Mouse (Mus musculus) 416B (cell line): ENCODE measurements at regions not wholly inside any gene's neighbourhood (a gene's known extent, or its start where the extent isn't known, plus 50 kb on each side); places are given as distances from the start of the nearest gene placed in this dataset.

Experiments used
- DNase-seq: peaks from one replicate; pipeline ENCODE4 v3.0.0; 2011; ENCODE audit warnings: low read depth

- no peak for DNase-seq
These were observed 79.1 kb downstream of the Sptssa start for GRCm38 (mm10) chr12:54577235-54577634.

GRCm38 (mm10) chr12:54576821-54577220, 79.6 kb downstream of the Sptssa start:
- peak; percentile 58 for DNase-seq

GRCm38 (mm10) chr12:54572866-54573265, 83.5 kb downstream of the Sptssa start:
- no peak for DNase-seq

DNA sequence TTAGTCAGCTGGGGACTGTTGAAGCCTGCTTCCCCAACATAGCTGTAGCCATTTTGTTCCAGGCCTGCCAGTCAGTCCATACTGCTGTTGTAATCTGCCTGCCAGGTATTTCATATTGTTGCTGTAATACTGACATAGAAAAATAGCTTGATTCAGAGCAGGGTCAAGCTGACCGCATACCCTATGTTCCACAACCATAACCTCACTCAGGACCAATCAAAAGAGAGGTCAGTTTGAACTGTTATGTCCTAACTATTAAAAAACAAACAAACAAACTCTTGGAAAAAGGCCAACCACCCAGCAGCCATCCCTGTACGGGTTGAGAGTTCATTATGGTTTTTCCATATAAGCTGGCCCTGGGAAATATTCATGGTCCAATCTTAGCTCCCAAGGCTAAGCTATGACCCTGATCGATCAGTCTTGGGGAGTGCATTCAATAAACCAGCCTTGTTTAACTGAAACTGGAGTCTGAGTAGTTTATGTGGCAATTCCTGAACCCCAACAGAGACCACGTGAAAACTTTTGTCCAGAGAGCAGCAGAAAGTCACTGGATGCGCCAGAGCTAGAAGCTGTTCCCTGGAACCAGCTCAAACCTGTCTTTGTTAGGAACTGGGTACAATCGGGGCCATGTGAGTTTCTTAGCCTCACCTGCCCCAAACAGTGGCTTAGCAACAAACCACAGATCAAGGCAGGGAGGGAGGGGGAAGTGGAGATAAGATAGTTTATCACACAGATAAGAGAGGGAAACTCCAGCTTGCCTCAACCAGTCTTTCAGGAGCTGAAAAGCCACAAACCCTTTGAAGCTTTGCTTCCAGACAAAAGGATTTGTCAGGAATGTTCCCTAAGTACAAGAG, 88.1 kb downstream of the Sptssa start:
- DNase-seq = no peak

DNA sequence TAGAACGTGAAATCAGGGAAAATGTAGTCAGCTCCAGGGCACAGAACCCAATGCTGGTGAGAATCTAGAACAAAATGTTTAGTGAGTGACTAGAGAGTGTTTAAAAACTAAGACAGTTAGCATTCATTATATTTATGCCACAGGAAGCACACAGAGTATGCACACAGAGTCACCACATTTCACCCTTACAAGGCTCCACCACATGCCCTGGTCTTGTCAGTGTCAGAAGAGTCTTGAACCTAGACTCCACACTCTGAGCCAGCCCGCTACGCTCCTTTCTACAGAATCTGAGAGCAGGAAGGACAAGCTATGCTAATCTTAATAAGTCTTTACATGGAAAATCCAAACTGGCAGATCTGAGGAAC, 89.0 kb downstream of the Sptssa start:
- no peak for DNase-seq

DNA sequence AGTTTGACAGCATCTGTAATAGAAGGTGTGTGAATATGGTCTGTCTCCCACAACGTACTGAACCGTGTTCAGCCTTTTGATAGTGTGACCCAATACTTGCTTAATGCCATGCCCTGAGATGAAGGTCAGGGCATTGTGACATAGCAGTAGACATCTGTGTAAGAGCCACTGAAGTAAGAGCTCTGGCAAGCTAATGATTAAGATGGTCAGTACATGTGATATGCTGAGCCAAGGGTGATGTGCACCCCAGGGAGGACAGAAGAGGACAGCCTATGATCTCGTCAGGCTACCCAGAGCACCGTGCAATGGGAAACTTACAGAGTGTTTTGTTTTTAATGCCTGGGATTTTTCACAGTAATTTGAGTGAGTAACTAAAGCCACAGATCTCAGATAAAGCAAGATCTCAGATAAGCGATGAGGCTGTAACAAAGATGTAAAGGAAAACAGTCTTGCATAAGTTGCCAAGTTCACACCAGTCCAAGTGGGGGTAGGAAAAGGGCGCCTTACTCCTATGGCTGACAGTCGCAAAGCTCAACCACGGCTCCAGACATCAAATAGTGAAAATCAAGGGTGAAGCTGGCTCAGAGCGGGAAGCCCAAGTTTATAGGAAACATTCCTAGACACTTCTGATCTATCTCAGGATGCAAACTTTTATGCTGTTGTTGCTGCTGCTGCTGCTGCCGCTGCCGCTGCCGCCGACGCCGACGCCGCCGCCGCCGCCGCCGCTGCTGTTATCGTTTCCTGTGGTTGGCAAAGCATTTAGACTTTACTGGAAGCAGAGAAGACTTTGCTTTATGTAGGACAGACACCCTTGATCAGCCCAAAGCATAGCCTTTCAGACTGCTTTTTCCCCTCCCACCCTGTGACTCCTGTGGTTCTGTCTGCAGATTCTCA, 89.6 kb downstream of the Sptssa start:
- peak; percentile 75 for DNase-seq

GRCm38 (mm10) chr12:54561981-54562380, 94.4 kb downstream of the Sptssa start:
- DNase-seq = no peak

- DNase-seq = peak; percentile 64
These were observed 98.3 kb downstream of the Sptssa start for GRCm38 (mm10) chr12:54558106-54558505.

DNA sequence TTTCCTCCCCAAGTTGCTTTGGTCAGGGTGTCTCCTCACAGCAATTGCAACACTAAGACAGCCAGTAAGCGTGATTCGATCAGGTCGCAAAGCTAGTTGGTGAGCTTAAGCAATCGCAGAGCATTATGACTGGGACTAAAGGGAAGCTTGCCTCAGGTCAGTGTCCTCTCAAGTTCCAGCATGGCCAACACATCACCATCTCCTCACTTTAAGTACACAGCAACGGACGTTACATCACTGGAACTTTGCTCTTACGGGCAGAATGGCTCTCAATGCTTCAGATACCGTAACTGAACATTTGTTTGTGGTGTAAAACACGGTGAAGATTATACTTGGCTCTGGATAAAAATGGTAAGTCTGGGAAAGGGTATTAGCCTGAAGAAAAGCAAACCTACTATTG, 106.7 kb downstream of the Sptssa start:
- peak; percentile 26 for DNase-seq

GRCm38 (mm10) chr12:54545821-54546608, 110.4 kb downstream of the Sptssa start:
- peak; percentile 75 for DNase-seq

DNA sequence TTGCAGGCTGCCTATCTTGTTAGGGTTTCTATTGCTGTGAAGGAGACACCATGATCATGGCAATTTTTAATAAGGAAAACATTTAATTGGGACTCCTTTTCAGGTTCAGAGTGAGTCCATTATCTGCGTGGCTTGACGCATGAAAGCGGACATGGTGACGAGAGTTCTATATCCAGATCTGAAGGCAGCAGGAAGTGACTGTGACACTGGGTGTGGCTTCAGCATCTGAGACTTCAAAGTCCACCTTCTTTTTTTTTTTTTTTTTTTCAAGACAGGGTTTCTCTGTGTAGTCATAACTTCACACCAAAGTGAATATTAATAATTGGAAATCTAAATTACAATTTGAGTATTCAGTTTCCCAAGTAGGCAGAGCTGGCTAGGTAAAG, 118.1 kb downstream of the Sptssa start:
- DNase-seq = no peak

GRCm38 (mm10) chr12:54537690-54538319, 118.6 kb downstream of the Sptssa start:
- DNase-seq = no peak

DNA sequence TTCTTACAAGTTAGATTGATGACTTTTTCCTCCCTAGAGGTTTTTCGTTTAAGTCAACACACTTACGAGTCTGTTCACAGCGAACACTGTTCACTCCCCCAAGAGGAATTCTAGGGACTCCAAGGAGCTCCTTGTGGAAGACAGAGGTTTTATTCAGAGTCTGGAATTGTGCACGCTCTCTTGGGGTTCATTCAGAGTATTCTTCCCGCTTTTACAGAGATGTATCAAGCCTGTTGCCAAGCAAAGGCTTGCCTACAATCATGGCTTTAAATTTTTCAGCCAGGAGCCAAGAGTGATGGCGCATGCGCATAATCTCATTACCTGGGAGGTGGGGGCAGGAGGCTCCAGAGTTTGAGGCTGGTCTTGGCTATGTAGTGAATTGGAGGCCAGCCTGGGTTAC, 119.4 kb downstream of the Sptssa start:
- DNase-seq = no peak

DNA sequence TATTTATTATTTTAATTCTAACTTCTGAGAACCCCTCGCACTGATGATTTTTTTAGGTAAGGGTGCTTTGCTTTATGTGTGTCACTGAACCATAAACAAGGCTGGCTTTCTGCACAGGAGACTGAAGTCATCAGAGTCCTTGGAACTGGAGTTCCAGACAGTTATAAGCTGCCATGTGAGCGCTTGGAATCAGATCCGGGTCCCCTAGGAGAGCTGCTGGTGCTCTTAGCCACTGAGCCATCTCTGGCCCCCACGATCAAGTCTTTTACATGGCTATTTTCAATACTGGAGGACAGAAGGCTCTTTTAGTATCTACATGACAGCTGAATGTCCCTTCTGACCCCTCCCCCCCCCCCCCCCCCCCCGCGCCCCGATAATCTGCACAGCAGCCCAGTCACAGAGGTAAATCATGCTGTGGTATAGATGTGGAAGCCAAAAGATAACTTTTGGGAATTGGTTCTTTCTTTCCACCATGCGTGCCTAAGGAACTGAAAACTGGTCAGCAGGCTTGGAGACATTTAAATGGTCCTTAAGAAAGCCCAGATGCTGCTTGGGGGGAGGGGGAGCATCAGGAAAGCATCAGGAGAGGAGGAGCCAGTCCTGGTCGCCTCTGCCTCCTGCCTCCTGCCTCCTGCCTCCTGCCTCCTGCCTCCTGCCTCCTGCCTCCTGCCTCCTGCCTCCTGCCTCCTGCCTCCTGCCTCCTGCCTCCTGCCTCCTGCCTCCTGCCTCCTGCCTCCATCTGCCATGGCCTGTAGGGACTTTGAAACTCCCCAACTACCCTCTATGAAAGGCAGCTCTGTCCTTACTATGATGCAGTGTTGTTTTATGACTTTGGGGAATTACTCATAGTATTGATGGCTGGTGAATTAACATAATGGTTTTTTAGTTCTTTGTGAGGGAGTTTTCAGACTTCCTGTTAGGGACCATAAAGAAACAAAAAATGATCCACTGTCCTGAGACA, 120.5 kb downstream of the Sptssa start:
- no peak for DNase-seq

GRCm38 (mm10) chr12:54534910-54535309, 121.5 kb downstream of the Sptssa start:
- DNase-seq = no peak

- DNase-seq = no peak
These were observed 123.2 kb downstream of the Sptssa start for GRCm38 (mm10) chr12:54533134-54533533.

GRCm38 (mm10) chr12:54532062-54532461, 124.3 kb downstream of the Sptssa start:
- no peak for DNase-seq

DNA sequence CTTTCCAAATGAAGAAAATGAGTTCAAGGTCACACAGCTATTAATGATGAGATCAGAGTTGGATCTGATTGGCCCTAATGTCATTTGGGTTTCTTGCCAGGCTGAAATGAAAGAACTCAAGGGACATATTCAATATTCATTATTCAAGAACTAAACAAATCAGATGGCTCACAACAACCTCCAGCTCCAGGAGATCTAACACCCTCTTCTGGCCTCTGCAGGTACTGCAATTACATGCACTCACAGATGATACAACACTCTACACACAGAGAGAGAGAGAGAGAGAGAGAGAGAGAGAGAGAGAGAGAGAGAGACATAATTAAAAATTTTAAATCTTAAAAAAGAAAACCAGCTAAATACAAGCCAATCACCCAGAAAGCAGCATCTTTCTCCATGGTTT, 128.3 kb downstream of the Sptssa start:
- peak; percentile 52 for DNase-seq

GRCm38 (mm10) chr12:54527577-54527976, 128.8 kb downstream of the Sptssa start:
- DNase-seq = no peak

GRCm38 (mm10) chr12:54520406-54520805, 136.0 kb downstream of the Sptssa start:
- DNase-seq = no peak

GRCm38 (mm10) chr12:54519370-54519769, 137.0 kb downstream of the Sptssa start:
- DNase-seq = no peak
